ENCODE assay signal across 14 mouse cellular contexts in the genomic region with DNA sequence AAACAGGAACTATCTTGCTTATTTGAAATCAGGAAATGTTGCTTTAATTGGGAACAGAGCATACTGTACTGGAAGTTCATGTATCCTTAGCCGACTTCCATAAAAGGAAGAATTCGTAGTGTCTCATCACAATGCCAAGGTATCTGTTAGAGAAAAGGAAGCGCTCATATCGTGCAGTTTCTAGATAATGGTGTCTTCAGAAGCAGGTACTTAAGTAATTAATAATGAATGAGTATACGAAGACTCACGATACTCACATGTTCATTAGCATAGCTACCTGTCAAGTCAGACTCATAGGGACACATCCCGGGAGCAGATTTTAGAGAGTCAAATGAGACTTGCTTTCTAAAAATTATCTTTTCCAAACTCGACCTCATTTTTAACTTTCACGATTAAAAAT. TPM values are rescaled to one million over a fixed set of nuclear protein-coding genes. Genes with fewer than 3 reads are reported as not detected.
DNase-seq lines count a peak whose midpoint lies in the region; ATAC-seq and TF ChIP-seq lines count a peak whose summit lies in the region.
"Had no signal": no experiment of that assay in that cellular context is flagged by ENCODE, and none has a peak within 500 bp of the region (broad histone marks: within the 10 kb centered on the region; RNA-seq: fewer than 3 reads in every experiment).

No protein-coding gene starts in this region.

- peaks cover 7% of the 10 kb centered on the region; the same call in 1 of the 2 replicates for H3K36me3 ChIP-seq in heart, embryonic 11.5 days (ENCODE audit: control insufficient read depth, insufficient read depth, low read length)
- no peaks in the 10 kb centered on the region for H3K36me3 ChIP-seq in limb, embryonic 13.5 days
- H3K36me3 ChIP-seq in limb, embryonic 10.5 days: no peaks in the 10 kb centered on the region
- H3K36me3 ChIP-seq in myocyte (ENCODE audit: control insufficient read depth, insufficient read depth): no peaks in the 10 kb centered on the region
- H3K36me3 ChIP-seq: hindbrain, embryonic 10.5 days; neural tube, embryonic 15.5 days had no signal

- DNase-seq in heart, adult 8-10 months (ENCODE audit: low spot score): no peak
- DNase-seq in limb, embryonic 10.5 days (ENCODE audit: low spot score): no peak
- no peak for DNase-seq in adipocyte (ENCODE audit: low spot score)
- no peak for DNase-seq in right cerebral cortex, postnatal 25 days
- DNase-seq: cerebellum, adult 9-11 months; layer of hippocampus, adult 9-11 months; thymus, postnatal 36 days had no signal

- no peak overlapping the region for H3ac ChIP-seq in myocyte (ENCODE audit: control insufficient read depth, insufficient read length)

- peaks cover 25% of the 10 kb centered on the region for H3K4me1 ChIP-seq in heart, embryonic 11.5 days (ENCODE audit: control insufficient read depth, insufficient read depth, low read length)
- H3K4me1 ChIP-seq in limb, embryonic 13.5 days: peaks cover 29% of the 10 kb centered on the region
- peaks cover 30% of the 10 kb centered on the region for H3K4me1 ChIP-seq in limb, embryonic 10.5 days
- no peaks in the 10 kb centered on the region; the same call in 1 of the 2 replicates for H3K4me1 ChIP-seq in embryonic fibroblast, embryonic 13.5 days (ENCODE audit: control insufficient read depth, insufficient read depth, low read length)

- H3K4me2 ChIP-seq in heart, embryonic 11.5 days: peak overlapping the region; percentile 33; the same call in 1 of the 2 replicates
- H3K4me2 ChIP-seq in limb, embryonic 13.5 days (replicated peaks): 0 out of 2 replicates have a peak overlapping the region, but pooled peaks have one; percentile 21
- peak overlapping the region; percentile 94 for H3K4me2 ChIP-seq in myocyte (ENCODE audit: low read depth)

- H3K9me3 ChIP-seq in heart, embryonic 11.5 days (replicated peaks; ENCODE audit: control insufficient read depth, low read length): no peaks in the 10 kb centered on the region
- H3K9me3 ChIP-seq in limb, embryonic 13.5 days: no peaks in the 10 kb centered on the region
- no peaks in the 10 kb centered on the region for H3K9me3 ChIP-seq in limb, embryonic 10.5 days (replicated peaks)
- H3K9me3 ChIP-seq: hindbrain, embryonic 10.5 days; neural tube, embryonic 15.5 days had no signal

- peak overlapping the region; percentile 88 for H3K27ac ChIP-seq in heart, embryonic 11.5 days (ENCODE audit: low read depth, low read length)
- H3K27ac ChIP-seq in limb, embryonic 13.5 days: no peak overlapping the region
- H3K27ac ChIP-seq in limb, embryonic 10.5 days: no peak overlapping the region
- H3K27ac ChIP-seq in embryonic fibroblast, embryonic 13.5 days (ENCODE audit: insufficient read depth, low read length): peak overlapping the region; percentile 73; the same call in 1 of the 2 replicates
- H3K27ac ChIP-seq: neural tube, embryonic 15.5 days had no signal

- no peaks in the 10 kb centered on the region for H3K27me3 ChIP-seq in heart, embryonic 11.5 days (ENCODE audit: control insufficient read depth, insufficient read depth, low read length)
- H3K27me3 ChIP-seq in limb, embryonic 13.5 days: peaks cover 41% of the 10 kb centered on the region
- H3K27me3 ChIP-seq in limb, embryonic 10.5 days (ENCODE audit: low read depth, poor library complexity, severe bottlenecking): peaks cover 57% of the 10 kb centered on the region
- H3K27me3 ChIP-seq in myocyte (ENCODE audit: control insufficient read depth, insufficient read depth, insufficient read length): no peaks in the 10 kb centered on the region

- ATAC-seq in heart, embryonic 11.5 days (replicated peaks; ENCODE audit: insufficient number of reproducible peaks, low FRiP score, low TSS enrichment): no peak
- ATAC-seq in limb, embryonic 13.5 days (ENCODE audit: low FRiP score, low read depth): no peak

- H3K79me2 ChIP-seq in myocyte (ENCODE audit: control insufficient read depth, insufficient read depth): no peaks in the 10 kb centered on the region

- H3K4me3 ChIP-seq in heart, embryonic 11.5 days (ENCODE audit: low read depth, low read length): no peak overlapping the region
- H3K4me3 ChIP-seq in limb, embryonic 13.5 days: no peak overlapping the region
- H3K4me3 ChIP-seq in limb, embryonic 10.5 days: no peak overlapping the region
- no peak overlapping the region for H3K4me3 ChIP-seq in embryonic fibroblast, embryonic 13.5 days (ENCODE audit: insufficient read depth, low read length)
- H3K4me3 ChIP-seq in myocyte: no peak overlapping the region

- H3K9ac ChIP-seq in heart, embryonic 11.5 days (ENCODE audit: low read depth, low read length): no peak overlapping the region
- no peak overlapping the region for H3K9ac ChIP-seq in limb, embryonic 13.5 days

- no peak for TF ChIP-seq CTCF in embryonic fibroblast, embryonic 13.5 days (IDR thresholded peaks at IDR 0.05; ENCODE audit: borderline replicate concordance, insufficient read depth, low read length)

- 59% methylated on average over 9 of the region's 9 CpGs for WGBS in heart, embryonic 11.5 days (ENCODE audit: insufficient replicate concordance)
- 66% methylated on average over 9 of the region's 9 CpGs for WGBS in limb, embryonic 13.5 days
- 81% methylated on average over 9 of the region's 9 CpGs for WGBS in limb, embryonic 10.5 days

- TF ChIP-seq POLR2A in embryonic fibroblast, embryonic 13.5 days (IDR thresholded peaks at IDR 0.05; ENCODE audit: low read depth, low read length): no peak
- TF ChIP-seq POLR2A in myocyte (IDR thresholded peaks at IDR 0.05; ENCODE audit: insufficient read length, low read depth): no peak

TF ChIP-seq in myocyte, 11 proteins besides CTCF, POLR2A, EP300 and RAD21:
- TF ChIP-seq E2F4 (IDR thresholded peaks at IDR 0.05; ENCODE audit: insufficient read depth) (no peak), TCF12 (IDR thresholded peaks at IDR 0.05; ENCODE audit: insufficient read depth, poor library complexity, severe bottlenecking) (no peak), MYOG (IDR thresholded peaks at IDR 0.05; ENCODE audit: control insufficient read depth in 1 of 3, insufficient read depth in 1 of 3, insufficient read length in 2 of 3, low read depth in 2 of 3) (no peak), CEBPB (IDR thresholded peaks at IDR 0.05; ENCODE audit: insufficient read depth, poor library complexity, severe bottlenecking) (no peak), SRF (IDR thresholded peaks at IDR 0.05; ENCODE audit: control insufficient read depth, insufficient read length, low read depth) (no peak), MAX (IDR thresholded peaks at IDR 0.05; ENCODE audit: low read depth) (no peak), TCF3 (IDR thresholded peaks at IDR 0.05; ENCODE audit: insufficient read length, low read depth) (no peak), REST (IDR thresholded peaks at IDR 0.05; ENCODE audit: insufficient read depth, insufficient read length) (no peak), USF1 (IDR thresholded peaks at IDR 0.05; ENCODE audit: low read depth) (no peak), POLR2AphosphoS2 (IDR thresholded peaks at IDR 0.05; ENCODE audit: insufficient read length, low read depth) (no peak), MYOD1 (IDR thresholded peaks at IDR 0.05; ENCODE audit: control insufficient read depth in 1 of 3, insufficient read length in 2 of 3, low read depth in 2 of 3) (no peak)

RNA-seq across cellular contexts. Expression of gene Proser2, which starts 30.6 kb away (rescaled TPM):
- 11.2 and 12.0 TPM in 2 replicates for polyA plus RNA-seq in heart, embryonic 11.5 days (2014; fragmentation: Nextera tagmentation; extraction: Ambion mirVana)
- 10 to 100 TPM in 3 of 4 experiments, 1 to 10 TPM in 1; 8.5 to 15.9 (median 14.0) TPM for total RNA-seq in heart, adult 8-10 months (2022)
- 6.8 and 8.8 TPM in 2 replicates for polyA plus RNA-seq in limb, embryonic 13.5 days (2015; fragmentation: Nextera tagmentation; extraction: Ambion mirVana)
- 4.2 and 5.1 TPM in 2 replicates for polyA plus RNA-seq in limb, embryonic 10.5 days (2016; fragmentation: Nextera tagmentation; extraction: Ambion mirVana)
- polyA plus RNA-seq in embryonic fibroblast, embryonic 13.5 days (2011; ENCODE audit: insufficient read length, low read depth, missing spikeins): 0.14 and 0.32 TPM in 2 replicates
- polyA plus RNA-seq in myocyte (2012; fragmentation: generic; extraction: Trizol): 0.94 TPM
- total RNA-seq: MEL had no signal

Comparison
In these comparisons a context has a peak if more than half of its experiments do, and no peak if none do; other contexts are left out.
1. H3K27ac ChIP-seq: peak in heart, embryonic 11.5 days (single experiment) and embryonic fibroblast, embryonic 13.5 days (single experiment); none in limb, embryonic 13.5 days (single experiment) and limb, embryonic 10.5 days (single experiment).
2. H3K4me2 ChIP-seq: peak in every context shown above with its lines; median percentile 94 in myocyte; 33 in heart, embryonic 11.5 days; 21 in limb, embryonic 13.5 days.